Mouse (Mus musculus): ENCODE data around the gene Ccdc174. TPM values are rescaled to one million over a fixed set of nuclear protein-coding genes. Genes with fewer than 3 reads are reported as not detected.

Gene Ccdc174
- polyA plus RNA-seq (2014; fragmentation: Illumina TruSeq; extraction: RNeasy Lipid Tissue Mini Kit (QIAGEN cat#74804); ENCODE audit: low read depth, low replicate concordance): 49.9 TPM

GRCm38 (mm10) chr6:91877885-91878651 lies at the start of gene Ccdc174:
Ccdc174 (plus strand) TSS chr6:91878053.

GRCm38 (mm10) chr6:91902509-91902908 lies 24.7 kb downstream of the Ccdc174 start, which contains the start of gene 4930590J08Rik:
4930590J08Rik (plus strand) TSS chr6:91902809.

Other genes with a start within 250 kb of the Ccdc174 start
- gene Slc6a6, start 194.0 kb upstream of the Ccdc174 start, polyA plus RNA-seq (2014; fragmentation: Illumina TruSeq; extraction: RNeasy Lipid Tissue Mini Kit (QIAGEN cat#74804); ENCODE audit: low read depth, low replicate concordance): 118 TPM
- 0.24 TPM for gene Grip2, start 50.8 kb upstream of the Ccdc174 start, polyA plus RNA-seq (2014; fragmentation: Illumina TruSeq; extraction: RNeasy Lipid Tissue Mini Kit (QIAGEN cat#74804); ENCODE audit: low read depth, low replicate concordance)
- 0.36 TPM for gene 4930590J08Rik, start 24.8 kb downstream of the Ccdc174 start, polyA plus RNA-seq (2014; fragmentation: Illumina TruSeq; extraction: RNeasy Lipid Tissue Mini Kit (QIAGEN cat#74804); ENCODE audit: low read depth, low replicate concordance)
- 9.7 TPM for gene Fgd5, start 100.8 kb downstream of the Ccdc174 start, polyA plus RNA-seq (2014; fragmentation: Illumina TruSeq; extraction: RNeasy Lipid Tissue Mini Kit (QIAGEN cat#74804); ENCODE audit: low read depth, low replicate concordance)
- gene Nr2c2, start 213.3 kb downstream of the Ccdc174 start, polyA plus RNA-seq (2014; fragmentation: Illumina TruSeq; extraction: RNeasy Lipid Tissue Mini Kit (QIAGEN cat#74804); ENCODE audit: low read depth, low replicate concordance): 30.8 TPM